Mouse (Mus musculus) forebrain, embryonic 11.5 days (tissue): ENCODE data around the gene Pgr. TPM values are rescaled to one million over a fixed set of nuclear protein-coding genes. Genes with fewer than 3 reads are reported as not detected.

Experiments
- ATAC-seq: fragments of 200-750 bp; cut with Nextera tagmentation; replicated peaks from 2 replicates; pipeline ENCODE4 v1.8.0; 2017; ENCODE audit warnings: moderate TSS enrichment; ENCODE audit not compliant: low FRiP score
- DNase-seq: peaks from one replicate; pipeline ENCODE4 v3.0.0-alpha.2; 2017; ENCODE audit warnings: low spot score
- H3K27ac ChIP-seq: fragments of 300-500 bp; sonication (generic); 2 replicates; pipeline ENCODE4 v1.5.1; 2014; ENCODE audit warnings: low read depth, low read length
- H3K27me3 ChIP-seq: fragments of 300-500 bp; sonication (generic); 2 replicates; pipeline ENCODE4 v1.6.1; 2014; ENCODE audit warnings: mild to moderate bottlenecking, low read length, mixed read lengths; ENCODE audit not compliant: control insufficient read depth, insufficient read depth
- H3K36me3 ChIP-seq: fragments of 300-500 bp; sonication (generic); 2 replicates; pipeline ENCODE4 v1.6.1; 2014; ENCODE audit warnings: mild to moderate bottlenecking, low read length, moderate library complexity, mixed read lengths; ENCODE audit not compliant: control insufficient read depth, insufficient read depth
- H3K4me1 ChIP-seq: fragments of 300-500 bp; sonication (generic); replicated peaks from 2 replicates; pipeline ENCODE4 v1.6.1; 2014; ENCODE audit warnings: low read length, mixed read lengths; ENCODE audit not compliant: control insufficient read depth, insufficient read depth
- H3K4me2 ChIP-seq: fragments of 300-500 bp; sonication (generic); 2 replicates; pipeline ENCODE4 v1.6.1; 2014; ENCODE audit warnings: low read depth, mild to moderate bottlenecking, low read length, moderate library complexity, mixed read lengths; ENCODE audit not compliant: severe bottlenecking
- H3K4me3 ChIP-seq: fragments of 300-500 bp; sonication (generic); 2 replicates; pipeline ENCODE4 v1.5.1; 2014; ENCODE audit warnings: low read depth, low read length
- H3K9ac ChIP-seq: fragments of 300-500 bp; sonication (generic); 2 replicates; pipeline ENCODE4 v1.6.1; 2014; ENCODE audit warnings: low read length
- H3K9me3 ChIP-seq: fragments of 300-500 bp; sonication (generic); 2 replicates; pipeline ENCODE4 v1.6.1; 2016; ENCODE audit warnings: low read length, mixed read lengths; ENCODE audit not compliant: control insufficient read depth
- WGBS: fragments of 180-500 bp; shearing (Covaris S2); extraction: QIAGEN DNeasy Blood & Tissue Kit; methylation state at CpG from one replicate; pipeline ENCODE4 v1.1.7; 2014; 5-methylcytosine and 5-hydroxymethylcytosine counted together
- polyA plus RNA-seq: library from polyadenylated mRNA; unstranded; fragments of >200 nt; fragmentation: Nextera tagmentation; extraction: Ambion mirVana; gene quantifications from 2 replicates; pipeline ENCODE4 v1.2.1, GENCODE M21; 2014

Pgr gene
- polyA plus RNA-seq, 1 experiment from 2014 or later = 0.53 TPM

DNA sequence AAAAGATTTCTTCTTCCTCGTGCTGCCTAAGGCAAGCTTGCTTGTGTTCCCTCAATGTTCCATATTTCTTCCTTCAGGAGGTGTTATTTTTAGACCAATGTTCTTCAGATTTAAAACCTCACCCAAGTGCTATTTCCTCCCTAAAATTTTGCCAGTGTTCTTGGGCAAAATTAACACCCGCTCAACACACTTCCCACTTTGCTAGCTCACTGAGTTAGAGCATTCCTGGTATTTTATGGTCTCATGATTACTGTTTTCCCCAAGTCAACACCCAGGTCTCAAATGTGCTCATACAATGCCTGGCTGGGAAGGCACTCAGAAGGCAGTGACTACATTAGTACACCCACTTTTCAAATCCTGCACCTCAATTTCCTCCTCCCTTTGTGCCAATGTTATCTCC is 27.9 kb downstream of the Pgr start:
- Histone ChIP-seq H3K27me3 (no peaks in the 10 kb centered on the region), H3K27ac (no peak overlapping the region), H3K4me3 (no peak overlapping the region), H3K4me2 (no peak overlapping the region), H3K4me1 (no peaks in the 10 kb centered on the region), H3K36me3 (no peaks in the 10 kb centered on the region), H3K9ac (no peak overlapping the region), H3K9me3 (no peaks in the 10 kb centered on the region)
- DNase-seq (no peak), ATAC-seq (no peak)
- 88% methylated on average over 2 of the region's 2 CpGs for WGBS

DNA sequence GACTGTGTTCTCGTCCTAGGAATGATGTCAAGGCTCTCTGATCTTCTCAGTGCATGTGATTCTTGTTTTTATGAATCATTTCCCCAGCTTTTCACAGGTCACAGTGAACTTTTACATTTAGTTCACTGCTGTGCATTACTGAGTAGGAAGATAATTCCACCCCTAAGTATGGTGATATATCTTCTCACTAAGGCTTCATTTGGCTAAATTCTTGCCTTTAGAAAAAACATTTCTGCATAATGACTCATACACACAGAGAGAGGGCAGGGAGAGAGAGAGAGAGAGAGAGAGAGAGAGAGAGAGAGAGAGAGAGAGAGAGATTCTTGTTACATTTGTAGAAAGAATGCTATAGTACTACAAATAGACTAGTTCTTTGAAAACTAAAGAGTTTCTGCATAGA is 38.1 kb downstream of the Pgr start:
- Histone ChIP-seq H3K9ac (no peak overlapping the region), H3K36me3 (no peaks in the 10 kb centered on the region), H3K4me1 (no peaks in the 10 kb centered on the region), H3K9me3 (no peaks in the 10 kb centered on the region), H3K27me3 (no peaks in the 10 kb centered on the region), H3K4me2 (no peak overlapping the region), H3K4me3 (no peak overlapping the region), H3K27ac (no peak overlapping the region)
- WGBS = 55% methylated on average over 1 of the region's 1 CpGs
- DNase-seq = no peak
- ATAC-seq = no peak

DNA sequence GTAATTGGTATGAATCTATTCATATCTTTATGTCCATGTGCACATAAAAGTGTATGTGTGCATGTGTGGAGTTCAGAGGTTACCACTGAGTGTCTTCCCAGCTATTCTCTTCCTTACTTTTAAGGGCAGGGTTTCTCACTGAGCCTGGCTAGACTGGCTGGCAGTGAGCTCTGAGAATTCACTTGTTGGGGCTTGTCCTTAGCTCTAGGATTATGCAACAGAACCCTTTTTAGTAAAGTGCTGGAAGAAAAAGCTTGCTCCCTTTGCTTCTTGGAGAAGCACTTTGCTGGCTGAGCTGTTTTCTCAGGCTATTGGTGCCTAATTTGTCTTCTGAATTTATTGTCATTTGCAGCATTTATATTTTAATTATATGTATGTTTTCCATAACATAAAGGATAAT is 53.7 kb downstream of the Pgr start:
- no peak for ATAC-seq
- Histone ChIP-seq H3K4me2 (no peak overlapping the region), H3K9ac (no peak overlapping the region), H3K4me1 (no peaks in the 10 kb centered on the region), H3K27me3 (no peaks in the 10 kb centered on the region), H3K27ac (no peak overlapping the region), H3K36me3 (no peaks in the 10 kb centered on the region), H3K4me3 (no peak overlapping the region), H3K9me3 (no peaks in the 10 kb centered on the region)
- no peak for DNase-seq

DNA sequence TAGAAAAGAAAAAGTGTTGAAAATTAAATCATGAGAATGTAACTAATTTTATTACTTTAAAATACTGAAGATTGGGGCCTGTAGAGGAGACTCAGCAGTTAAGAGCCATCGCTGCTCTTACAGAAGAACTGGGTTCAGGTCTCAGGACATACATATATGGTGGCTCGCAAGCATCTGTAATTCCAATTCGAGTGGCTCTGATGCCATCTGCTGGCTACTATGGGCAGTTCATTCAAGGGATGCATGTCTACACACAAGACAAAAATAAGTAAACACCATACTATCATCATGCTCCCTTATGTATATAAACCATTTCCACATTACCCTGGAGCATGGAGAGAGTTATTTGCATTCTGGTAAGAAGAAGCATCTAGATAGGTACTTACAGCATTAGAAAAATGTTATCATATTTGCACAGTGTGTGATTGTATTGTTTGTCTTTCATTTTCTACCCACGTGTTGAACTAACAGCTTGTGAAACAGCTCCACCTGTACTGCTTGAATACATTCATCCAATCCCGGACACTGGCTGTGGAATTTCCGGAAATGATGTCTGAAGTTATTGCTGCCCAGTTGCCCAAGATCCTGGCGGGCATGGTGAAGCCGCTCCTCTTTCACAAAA is 65.0 kb downstream of the Pgr start:
- WGBS = 70% methylated on average over 8 of the region's 8 CpGs
- DNase-seq (peak; percentile 52), ATAC-seq (peak; percentile 79)
- Histone ChIP-seq H3K9ac (no peak overlapping the region), H3K4me3 (no peak overlapping the region), H3K9me3 (no peaks in the 10 kb centered on the region), H3K4me2 (no peak overlapping the region), H3K27me3 (no peaks in the 10 kb centered on the region), H3K36me3 (no peaks in the 10 kb centered on the region), H3K4me1 (no peaks in the 10 kb centered on the region), H3K27ac (no peak overlapping the region)

DNA sequence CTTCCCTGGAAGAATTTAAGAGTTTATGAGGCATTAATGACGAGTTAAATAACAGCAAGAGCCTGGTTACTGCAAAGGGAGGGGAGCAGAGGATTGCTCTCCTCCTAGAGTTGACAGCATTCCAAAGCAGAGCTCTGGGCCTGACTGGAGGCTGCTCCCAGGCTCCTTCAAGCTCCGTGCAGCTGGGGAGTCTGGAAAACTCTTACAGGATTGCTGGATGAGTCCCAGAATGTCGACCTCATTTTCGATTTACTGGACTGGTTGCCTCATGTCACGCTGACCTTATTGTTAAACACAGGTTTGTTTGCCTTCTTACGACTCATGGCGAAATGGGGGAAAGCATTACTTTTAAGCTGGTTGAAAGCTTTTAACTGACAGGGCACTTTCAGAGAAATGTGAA is 70.6 kb downstream of the Pgr start:
- H3K27ac ChIP-seq = no peak overlapping the region

DNA sequence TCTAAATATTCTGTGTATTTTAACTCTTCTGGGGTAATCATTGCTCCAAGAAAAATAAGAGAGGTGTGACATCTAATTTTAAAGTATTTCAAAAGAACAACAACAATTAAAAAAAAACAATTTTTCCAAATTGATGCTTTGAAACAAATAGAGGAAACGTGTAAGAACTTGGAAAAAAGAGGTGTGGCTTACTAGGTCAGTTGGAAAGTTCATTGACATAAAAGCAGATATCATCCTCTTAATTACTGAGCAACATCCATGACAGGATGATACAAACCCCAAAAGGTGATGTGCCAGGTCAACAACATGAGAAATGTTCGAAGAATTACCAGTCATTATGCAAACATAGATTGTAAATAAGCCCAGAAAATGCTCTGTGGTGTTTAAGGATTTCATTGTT is 71.9 kb downstream of the Pgr start, which contains the start of gene Gm16485:
Gm16485 (plus strand) TSS at position 301 of the 400 bp plus-strand sequence.
- WGBS = 81% methylated on average over 2 of the region's 2 CpGs
- Histone ChIP-seq H3K9ac (no peak within 1 kb of the TSS), H3K27ac (no peak within 1 kb of the TSS), H3K4me3 (no peak within 1 kb of the TSS), H3K4me1 (no peaks in the 10 kb centered on the region), H3K9me3 (no peaks in the 10 kb centered on the region), H3K27me3 (no peaks in the 10 kb centered on the region), H3K36me3 (no peaks in the 10 kb centered on the region), H3K4me2 (no peak within 1 kb of the TSS)
- ATAC-seq (no peak), DNase-seq (no peak)

More for the DNA sequence above, 70.6 kb downstream of the Pgr start:
- Histone ChIP-seq H3K36me3 (no peaks in the 10 kb centered on the region), H3K27me3 (no peaks in the 10 kb centered on the region), H3K4me1 (no peaks in the 10 kb centered on the region), H3K4me2 (no peak overlapping the region), H3K9me3 (no peaks in the 10 kb centered on the region), H3K4me3 (no peak overlapping the region), H3K9ac (no peak overlapping the region)
- WGBS = 78% methylated on average over 7 of the region's 7 CpGs
- ATAC-seq = no peak
- DNase-seq = no peak

DNA sequence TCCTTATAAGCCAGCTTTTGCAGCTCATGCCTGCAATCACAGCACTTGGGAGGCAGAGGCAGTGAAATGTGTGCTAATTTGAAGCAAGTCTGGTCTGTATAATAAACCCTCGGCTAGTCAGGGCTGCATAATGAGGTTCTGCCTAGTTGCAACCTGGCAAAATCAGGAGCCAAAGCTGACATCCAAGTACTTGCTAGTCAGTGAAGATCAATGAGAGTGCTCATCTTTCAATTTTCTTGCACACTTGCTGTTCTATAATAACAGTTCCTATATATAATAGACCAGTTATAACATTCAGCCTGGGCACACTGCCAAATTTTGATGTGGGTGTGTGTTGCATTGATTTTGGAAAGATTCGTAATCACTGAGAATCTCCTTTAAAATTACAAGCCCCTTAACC is 78.1 kb downstream of the Pgr start:
- Histone ChIP-seq H3K27me3 (no peaks in the 10 kb centered on the region), H3K36me3 (no peaks in the 10 kb centered on the region), H3K4me3 (no peak overlapping the region), H3K4me2 (no peak overlapping the region), H3K9me3 (no peaks in the 10 kb centered on the region), H3K27ac (no peak overlapping the region), H3K9ac (no peak overlapping the region), H3K4me1 (no peaks in the 10 kb centered on the region)
- ATAC-seq (peak; percentile 49; the same call in 1 of the 2 replicates), DNase-seq (no peak)
- WGBS = 51% methylated on average over 2 of the region's 2 CpGs

DNA sequence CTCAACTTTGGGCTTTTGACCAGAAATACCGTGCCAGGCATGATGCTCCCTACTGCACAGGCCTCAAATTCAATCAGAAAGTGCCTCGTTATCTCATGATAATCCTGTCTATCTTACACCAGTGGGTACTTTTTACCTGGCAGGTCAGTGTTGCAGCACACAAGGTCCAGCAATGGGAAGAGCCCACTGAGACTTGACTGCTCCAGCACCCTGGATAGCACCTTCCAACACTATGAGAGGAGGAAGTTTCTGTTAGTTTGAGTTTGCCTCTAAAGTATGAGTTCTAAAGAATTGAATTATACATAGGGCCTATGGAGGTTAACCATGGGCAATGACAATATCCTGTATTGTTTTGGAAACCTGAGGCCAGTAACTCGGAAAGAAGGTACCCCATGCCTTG is 82.7 kb downstream of the Pgr start:
- no peak for ATAC-seq
- no peak for DNase-seq
- 72% methylated on average over 3 of the region's 3 CpGs for WGBS

DNA sequence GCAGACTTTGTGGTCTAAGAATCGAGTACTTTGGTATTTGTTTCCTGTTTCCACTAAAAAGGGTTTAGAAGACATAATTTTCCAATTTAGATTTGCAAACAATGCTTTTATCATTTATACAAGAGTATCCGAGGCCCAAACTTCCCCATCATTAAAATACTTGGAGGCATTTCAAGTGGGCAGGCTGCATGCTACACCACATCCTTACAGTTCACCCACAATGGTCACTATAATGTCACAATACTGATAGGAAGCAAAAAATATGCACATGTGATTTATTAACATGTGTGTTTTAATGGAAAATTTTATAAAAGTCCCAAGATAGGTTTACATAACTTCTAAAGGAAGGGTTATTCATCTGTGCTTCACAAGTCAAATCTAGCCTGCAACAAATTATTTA is 96.9 kb downstream of the Pgr start:
- Histone ChIP-seq H3K9me3 (no peaks in the 10 kb centered on the region), H3K27ac (no peak overlapping the region), H3K36me3 (no peaks in the 10 kb centered on the region), H3K4me3 (no peak overlapping the region), H3K9ac (no peak overlapping the region), H3K27me3 (no peaks in the 10 kb centered on the region), H3K4me1 (no peaks in the 10 kb centered on the region), H3K4me2 (no peak overlapping the region)
- no peak for DNase-seq
- 88% methylated on average over 2 of the region's 2 CpGs for WGBS
- no peak for ATAC-seq

More for the DNA sequence above, 82.7 kb downstream of the Pgr start:
- H3K4me2 ChIP-seq = no peak overlapping the region
- H3K4me3 ChIP-seq = no peak overlapping the region
- no peaks in the 10 kb centered on the region for H3K36me3 ChIP-seq
- no peak overlapping the region for H3K27ac ChIP-seq
- no peaks in the 10 kb centered on the region for H3K9me3 ChIP-seq
- H3K27me3 ChIP-seq = no peaks in the 10 kb centered on the region
- no peaks in the 10 kb centered on the region for H3K4me1 ChIP-seq
- H3K9ac ChIP-seq = no peak overlapping the region
